Mouse (Mus musculus) neural tube, embryonic 15.5 days (tissue): ENCODE results near the gene Alox5. TPM values are rescaled to one million over a fixed set of nuclear protein-coding genes. Genes with fewer than 3 reads are reported as not detected.

Experiments used
- ATAC-seq: fragments of 200-750 bp; cut with Nextera tagmentation; 2 replicates; pipeline ENCODE4 v1.8.0; 2017; ENCODE audit warnings: mild to moderate bottlenecking, moderate TSS enrichment, moderate library complexity; ENCODE audit not compliant: low FRiP score
- H3K27ac ChIP-seq: fragments of 300-500 bp; sonication (generic); replicated peaks from 2 replicates; pipeline ENCODE4 v1.5.1; 2015; ENCODE audit warnings: mild to moderate bottlenecking, inconsistent platforms
- H3K27me3 ChIP-seq: fragments of 300-500 bp; sonication (generic); replicated peaks from 2 replicates; pipeline ENCODE4 v1.6.1; 2015; ENCODE audit warnings: inconsistent platforms
- H3K36me3 ChIP-seq: fragments of 300-500 bp; sonication (generic); 2 replicates; pipeline ENCODE4 v1.6.1; 2015; ENCODE audit warnings: inconsistent platforms
- H3K4me1 ChIP-seq: fragments of 300-500 bp; sonication (generic); 2 replicates; pipeline ENCODE4 v1.6.1; 2015; ENCODE audit warnings: inconsistent platforms
- H3K4me2 ChIP-seq: fragments of 300-500 bp; sonication (generic); 2 replicates; pipeline ENCODE4 v1.6.1; 2015; ENCODE audit warnings: inconsistent platforms, mild to moderate bottlenecking, moderate library complexity
- H3K4me3 ChIP-seq: fragments of 300-500 bp; sonication (generic); replicated peaks from 2 replicates; pipeline ENCODE4 v1.5.1; 2015; ENCODE audit warnings: mild to moderate bottlenecking, inconsistent platforms
- H3K9ac ChIP-seq: fragments of 300-500 bp; sonication (generic); replicated peaks from 2 replicates; pipeline ENCODE4 v1.6.1; 2015; ENCODE audit warnings: mild to moderate bottlenecking, inconsistent platforms
- H3K9me3 ChIP-seq: fragments of 300-500 bp; sonication (generic); replicated peaks from 2 replicates; pipeline ENCODE4 v1.6.1; 2016; ENCODE audit warnings: inconsistent platforms
- WGBS: fragments of 180-500 bp; shearing (Covaris S2); methylation state at CpG from one replicate; pipeline ENCODE4 v1.1.7; 2015; ENCODE audit warnings: mixed read lengths; 5-methylcytosine and 5-hydroxymethylcytosine counted together
- polyA plus RNA-seq: library from polyadenylated mRNA; unstranded; fragments of >200 nt; fragmentation: Nextera tagmentation; extraction: Ambion mirVana; gene quantifications from 2 replicates; pipeline ENCODE4 v1.2.1, GENCODE M21; 2015

Gene Alox5
- polyA plus RNA-seq, 1 experiment from 2014 or later = 0.82 TPM

- Histone ChIP-seq H3K36me3 (peaks cover 9% of the 10 kb centered on the region; the same call in 1 of the 2 replicates), H3K27ac (no peak overlapping the region), H3K4me2 (no peak overlapping the region), H3K27me3 (no peaks in the 10 kb centered on the region), H3K9me3 (no peaks in the 10 kb centered on the region), H3K9ac (no peak overlapping the region), H3K4me1 (no peaks in the 10 kb centered on the region), H3K4me3 (no peak overlapping the region)
- ATAC-seq = no peak
- 84% methylated on average over 6 of the region's 6 CpGs for WGBS
Observed at GRCm38 (mm10) chr6:116416000-116416552, 44.9 kb downstream of the Alox5 start.

- no peak overlapping the region for H3K9ac ChIP-seq
- H3K36me3 ChIP-seq = peaks cover 16% of the 10 kb centered on the region
- H3K27me3 ChIP-seq = no peaks in the 10 kb centered on the region
- no peaks in the 10 kb centered on the region for H3K9me3 ChIP-seq
- WGBS = 87% methylated on average over 12 of the region's 12 CpGs
- no peak overlapping the region for H3K27ac ChIP-seq
- no peak overlapping the region for H3K4me3 ChIP-seq
- ATAC-seq = no peak
- H3K4me2 ChIP-seq = no peak overlapping the region
- H3K4me1 ChIP-seq = no peaks in the 10 kb centered on the region
Observed at GRCm38 (mm10) chr6:116415126-116415676, 45.8 kb downstream of the Alox5 start.

GRCm38 (mm10) chr6:116412546-116413325, 48.2 kb downstream of the Alox5 start:
- Histone ChIP-seq H3K27ac (no peak overlapping the region), H3K4me1 (no peaks in the 10 kb centered on the region), H3K4me2 (no peak overlapping the region), H3K9me3 (no peaks in the 10 kb centered on the region), H3K4me3 (no peak overlapping the region), H3K9ac (no peak overlapping the region), H3K36me3 (peaks cover 25% of the 10 kb centered on the region), H3K27me3 (no peaks in the 10 kb centered on the region)
- 96% methylated on average over 14 of the region's 14 CpGs for WGBS
- no peak for ATAC-seq

GRCm38 (mm10) chr6:116411716-116412115, 49.3 kb downstream of the Alox5 start:
- no peak for ATAC-seq
- Histone ChIP-seq H3K4me3 (no peak overlapping the region), H3K9me3 (no peaks in the 10 kb centered on the region), H3K27ac (no peak overlapping the region), H3K4me1 (no peaks in the 10 kb centered on the region), H3K9ac (no peak overlapping the region), H3K36me3 (peaks cover 26% of the 10 kb centered on the region), H3K27me3 (no peaks in the 10 kb centered on the region), H3K4me2 (no peak overlapping the region)
- WGBS = 74% methylated on average over 3 of the region's 3 CpGs

GRCm38 (mm10) chr6:116410436-116410835, 50.5 kb downstream of the Alox5 start:
- Histone ChIP-seq H3K27ac (no peak overlapping the region), H3K27me3 (no peaks in the 10 kb centered on the region), H3K36me3 (peaks cover 38% of the 10 kb centered on the region), H3K9me3 (no peaks in the 10 kb centered on the region), H3K4me3 (no peak overlapping the region), H3K4me2 (no peak overlapping the region), H3K4me1 (no peaks in the 10 kb centered on the region), H3K9ac (no peak overlapping the region)
- ATAC-seq = no peak
- 97% methylated on average over 10 of the region's 10 CpGs for WGBS

- no peak for ATAC-seq
- no peak overlapping the region for H3K27ac ChIP-seq
- H3K27me3 ChIP-seq = no peaks in the 10 kb centered on the region
- H3K4me2 ChIP-seq = no peak overlapping the region
- peaks cover 38% of the 10 kb centered on the region for H3K36me3 ChIP-seq
- no peaks in the 10 kb centered on the region for H3K4me1 ChIP-seq
- WGBS = 92% methylated on average over 6 of the region's 6 CpGs
- H3K9ac ChIP-seq = no peak overlapping the region
- H3K9me3 ChIP-seq = no peaks in the 10 kb centered on the region
- H3K4me3 ChIP-seq = no peak overlapping the region
Observed at GRCm38 (mm10) chr6:116407956-116408657, 52.9 kb downstream of the Alox5 start.

GRCm38 (mm10) chr6:116407216-116407615, 53.8 kb downstream of the Alox5 start:
- no peaks in the 10 kb centered on the region for H3K27me3 ChIP-seq
- ATAC-seq = no peak
- 92% methylated on average over 4 of the region's 4 CpGs for WGBS
- no peak overlapping the region for H3K27ac ChIP-seq
- H3K4me1 ChIP-seq = no peaks in the 10 kb centered on the region
- H3K36me3 ChIP-seq = peaks cover 38% of the 10 kb centered on the region
- H3K4me3 ChIP-seq = no peak overlapping the region
- no peaks in the 10 kb centered on the region for H3K9me3 ChIP-seq
- no peak overlapping the region for H3K9ac ChIP-seq
- H3K4me2 ChIP-seq = no peak overlapping the region

GRCm38 (mm10) chr6:116406680-116407079, 54.3 kb downstream of the Alox5 start:
- no peaks in the 10 kb centered on the region for H3K27me3 ChIP-seq
- H3K36me3 ChIP-seq = peaks cover 41% of the 10 kb centered on the region
- H3K4me1 ChIP-seq = no peaks in the 10 kb centered on the region
- ATAC-seq = no peak
- 67% methylated on average over 5 of the region's 5 CpGs for WGBS
- H3K9me3 ChIP-seq = no peaks in the 10 kb centered on the region
- no peak overlapping the region for H3K4me2 ChIP-seq
- H3K27ac ChIP-seq = no peak overlapping the region
- H3K4me3 ChIP-seq = no peak overlapping the region
- H3K9ac ChIP-seq = no peak overlapping the region

- no peaks in the 10 kb centered on the region for H3K27me3 ChIP-seq
- H3K9ac ChIP-seq = no peak overlapping the region
- no peak overlapping the region for H3K4me2 ChIP-seq
- H3K36me3 ChIP-seq = peaks cover 44% of the 10 kb centered on the region
- H3K4me1 ChIP-seq = no peaks in the 10 kb centered on the region
- 76% methylated on average over 2 of the region's 2 CpGs for WGBS
- H3K9me3 ChIP-seq = no peaks in the 10 kb centered on the region
- H3K27ac ChIP-seq = no peak overlapping the region
- H3K4me3 ChIP-seq = no peak overlapping the region
- ATAC-seq = no peak
Observed at GRCm38 (mm10) chr6:116406152-116406551, 54.8 kb downstream of the Alox5 start.

GRCm38 (mm10) chr6:116405715-116406114, 55.3 kb downstream of the Alox5 start:
- WGBS = 87% methylated on average over 5 of the region's 5 CpGs
- Histone ChIP-seq H3K9ac (no peak overlapping the region), H3K4me1 (no peaks in the 10 kb centered on the region), H3K4me3 (no peak overlapping the region), H3K9me3 (no peaks in the 10 kb centered on the region), H3K27ac (no peak overlapping the region; the same call in 1 of the 2 replicates), H3K4me2 (no peak overlapping the region), H3K36me3 (peaks cover 44% of the 10 kb centered on the region), H3K27me3 (no peaks in the 10 kb centered on the region)
- ATAC-seq = no peak

GRCm38 (mm10) chr6:116405243-116405642, 55.7 kb downstream of the Alox5 start:
- Histone ChIP-seq H3K4me3 (no peak overlapping the region), H3K4me2 (no peak overlapping the region), H3K36me3 (peaks cover 40% of the 10 kb centered on the region), H3K27me3 (no peaks in the 10 kb centered on the region), H3K9ac (no peak overlapping the region), H3K4me1 (no peaks in the 10 kb centered on the region), H3K9me3 (no peaks in the 10 kb centered on the region), H3K27ac (no peak overlapping the region; the same call in 1 of the 2 replicates)
- 20% methylated on average over 9 of the region's 9 CpGs for WGBS
- ATAC-seq = no peak
